Mouse (Mus musculus): ENCODE measurements around the gene Trim45. TPM values are rescaled to one million over a fixed set of nuclear protein-coding genes. Genes with fewer than 3 reads are reported as not detected.

Gene Trim45
- 1 to 10 TPM in 1 of 2 experiments, under 1 TPM in 1; 0.54 to 1.3 TPM for polyA plus RNA-seq (2017; shearing (Covaris generic))

- peak; percentile 94 for ATAC-seq
Observed at GRCm38 (mm10) chr3:100921825-100922505, at the start of gene Trim45. Gene Trim45 (plus strand): TSS chr3:100922202.

- ATAC-seq = no peak
Observed at GRCm38 (mm10) chr3:100877057-100877456, 44.9 kb upstream of the Trim45 start.

- ATAC-seq = no peak
Observed at GRCm38 (mm10) chr3:100881403-100881802, 40.6 kb upstream of the Trim45 start.

- ATAC-seq = no peak
Observed at GRCm38 (mm10) chr3:100881843-100882634, 40.0 kb upstream of the Trim45 start.

GRCm38 (mm10) chr3:100889234-100889633 lies 32.8 kb upstream of the Trim45 start:
- ATAC-seq = no peak

GRCm38 (mm10) chr3:100890406-100890805 lies 31.6 kb upstream of the Trim45 start:
- ATAC-seq = no peak

- no peak for ATAC-seq
Observed at GRCm38 (mm10) chr3:100892383-100893335, 29.3 kb upstream of the Trim45 start.

- ATAC-seq = no peak
Observed at GRCm38 (mm10) chr3:100895500-100895899, 26.5 kb upstream of the Trim45 start.

GRCm38 (mm10) chr3:100906128-100906527 lies 15.9 kb upstream of the Trim45 start:
- ATAC-seq = no peak

- ATAC-seq = no peak
Observed at GRCm38 (mm10) chr3:100906916-100907315, 15.1 kb upstream of the Trim45 start.

GRCm38 (mm10) chr3:100908594-100908993 lies 13.4 kb upstream of the Trim45 start:
- ATAC-seq = no peak

- ATAC-seq = no peak
Observed at GRCm38 (mm10) chr3:100910621-100911020, 11.4 kb upstream of the Trim45 start.

- ATAC-seq = no peak
Observed at GRCm38 (mm10) chr3:100911026-100911425, 11.0 kb upstream of the Trim45 start.

- ATAC-seq = no peak
Observed at GRCm38 (mm10) chr3:100911498-100912213, 10.3 kb upstream of the Trim45 start.

- ATAC-seq = peak; percentile 62
Observed at GRCm38 (mm10) chr3:100916844-100917243, 5.2 kb upstream of the Trim45 start.

GRCm38 (mm10) chr3:100920611-100921140 lies 1.3 kb upstream of the Trim45 start:
- ATAC-seq = no peak

GRCm38 (mm10) chr3:100922506-100923375 lies 739 bp downstream of the Trim45 start:
- ATAC-seq = no peak

GRCm38 (mm10) chr3:100924065-100924732 lies 2.2 kb downstream of the Trim45 start:
- ATAC-seq = no peak

GRCm38 (mm10) chr3:100925176-100925575 lies 3.2 kb downstream of the Trim45 start:
- no peak for ATAC-seq

All from activated CD4-positive, CD25-positive, alpha-beta regulatory T cell, adult 4 months (primary cell).